Mouse (Mus musculus): ENCODE results near the gene Gpr176. TPM values are rescaled to one million over a fixed set of nuclear protein-coding genes. Genes with fewer than 3 reads are reported as not detected.

Gene Gpr176
- not detected for total RNA-seq (2023)

DNA sequence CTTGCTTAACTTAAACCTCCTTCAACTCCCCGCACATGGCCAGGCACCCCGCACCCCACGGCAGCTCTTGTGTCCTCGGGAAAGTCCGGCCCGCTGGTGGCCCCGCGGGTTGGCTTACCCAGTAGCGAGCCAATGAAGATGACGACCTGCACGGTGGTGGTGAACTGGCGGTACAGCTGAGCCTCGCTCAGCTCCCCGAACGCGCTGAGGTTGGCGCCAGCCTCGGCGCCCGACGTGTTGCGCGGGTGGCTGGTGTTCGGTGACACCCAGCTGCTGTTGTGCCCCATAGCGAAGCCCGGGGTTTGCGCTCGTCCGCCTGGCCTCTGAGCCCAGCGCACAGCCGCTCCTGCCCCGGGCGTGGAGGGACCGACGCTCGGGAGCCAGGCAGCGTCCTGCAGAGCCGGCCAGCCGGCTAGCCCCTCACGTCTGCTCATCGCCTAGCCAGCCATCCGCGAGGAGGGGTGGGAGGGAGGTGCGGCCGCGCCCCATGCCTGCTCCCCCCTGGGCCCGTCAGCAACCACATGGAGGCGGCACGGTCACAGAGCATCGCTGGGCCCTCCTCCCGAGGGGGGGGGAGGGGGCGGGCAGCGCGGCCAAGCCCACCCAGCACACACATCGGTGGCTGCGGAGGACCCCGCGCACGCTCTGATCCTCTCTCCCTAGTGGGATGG lies at the start of gene Gpr176:
Gpr176 (minus strand) TSS at position 519 of the 671 bp plus-strand sequence.

DNA sequence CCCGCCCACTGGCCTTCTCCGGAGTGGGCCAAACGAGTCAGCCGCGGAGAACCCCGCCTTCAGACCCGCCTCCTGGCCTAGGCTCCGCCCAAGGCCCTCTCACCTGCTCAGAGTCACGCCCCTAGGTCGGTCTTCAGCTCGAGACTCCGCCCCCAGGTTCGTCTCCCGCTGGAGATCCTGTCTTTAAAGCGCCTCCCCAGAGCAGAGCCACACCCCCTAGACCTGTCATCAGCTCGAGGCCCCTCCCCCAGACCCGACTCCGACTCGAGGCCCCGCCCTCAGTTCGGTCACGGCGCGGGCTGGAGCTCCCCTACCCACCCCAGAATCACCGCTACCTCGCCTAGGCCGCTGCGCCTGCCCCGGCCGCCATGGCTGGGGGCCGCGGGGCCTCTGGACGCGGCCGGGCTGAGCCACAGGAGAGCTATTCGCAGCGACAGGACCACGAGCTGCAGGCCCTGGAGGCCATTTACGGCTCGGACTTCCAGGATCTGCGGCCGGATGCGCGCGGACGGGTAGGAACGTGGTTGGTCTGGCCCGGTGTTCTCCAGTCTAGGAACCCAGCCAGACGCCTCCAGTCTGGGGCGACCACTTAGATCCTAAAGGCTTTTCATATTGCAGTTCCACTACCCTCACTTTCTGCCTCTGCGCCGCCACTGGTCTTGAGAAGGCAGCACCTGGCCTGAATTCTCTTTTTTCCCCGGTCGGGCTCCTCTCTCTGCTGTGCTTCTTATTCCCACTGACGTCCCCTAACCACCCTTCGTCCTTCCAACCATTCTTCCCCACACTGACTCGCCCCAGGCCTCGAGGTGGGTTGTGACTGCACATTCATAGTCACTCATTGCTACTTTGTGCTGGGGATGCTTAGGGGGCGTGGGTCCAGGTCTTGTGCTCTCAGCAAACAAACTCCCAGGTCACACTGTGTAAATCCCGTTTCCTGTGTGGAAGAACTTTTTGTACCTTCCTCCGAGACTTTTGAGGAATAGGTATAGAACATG lies 15.4 kb upstream of the Gpr176 start, which contains the start of gene Eif2ak4:
Eif2ak4 (plus strand) TSS at position 278 of the 995 bp plus-strand sequence.

DNA sequence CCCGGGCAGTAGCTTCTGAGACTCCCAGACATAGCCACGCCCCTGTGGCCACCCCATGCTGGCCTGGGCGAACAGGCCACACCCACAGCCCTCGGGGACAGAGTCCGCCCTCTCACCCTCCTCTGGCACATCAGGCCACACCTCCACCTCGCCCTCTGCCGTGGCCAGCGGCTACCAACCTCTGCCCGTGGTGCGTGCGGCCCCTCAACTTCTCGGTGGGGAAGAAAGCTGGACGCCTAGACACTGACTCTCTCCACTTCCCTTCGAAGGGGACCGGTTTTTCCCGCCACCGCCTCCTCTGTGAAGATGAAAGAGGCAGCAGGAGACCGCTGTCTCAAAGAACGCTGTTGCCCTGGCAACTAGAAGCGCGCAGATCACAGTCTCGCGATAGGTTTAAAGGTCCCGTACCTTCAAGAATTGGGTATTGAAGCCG lies 116.6 kb downstream of the Gpr176 start, which contains the start of gene Fsip1:
Fsip1 (minus strand) TSS at position 346 of the 433 bp plus-strand sequence.

Other genes with a start within 250 kb of the Gpr176 start
- gene Fsip1, start 116.5 kb downstream of the Gpr176 start, total RNA-seq (2023), result 1.0 TPM
- gene Eif2ak4, start 15.2 kb upstream of the Gpr176 start, total RNA-seq (2023), result 19.7 TPM
- gene Srp14, start 106.3 kb upstream of the Gpr176 start, total RNA-seq (2023), result 92.6 TPM
- 8.6 TPM for gene Bmf, start 176.3 kb upstream of the Gpr176 start, total RNA-seq (2023)
- gene Bub1b, start 224.8 kb upstream of the Gpr176 start, total RNA-seq (2023), result 2.8 TPM